ENCODE assay signal across 8 mouse cellular contexts in the genomic region with DNA sequence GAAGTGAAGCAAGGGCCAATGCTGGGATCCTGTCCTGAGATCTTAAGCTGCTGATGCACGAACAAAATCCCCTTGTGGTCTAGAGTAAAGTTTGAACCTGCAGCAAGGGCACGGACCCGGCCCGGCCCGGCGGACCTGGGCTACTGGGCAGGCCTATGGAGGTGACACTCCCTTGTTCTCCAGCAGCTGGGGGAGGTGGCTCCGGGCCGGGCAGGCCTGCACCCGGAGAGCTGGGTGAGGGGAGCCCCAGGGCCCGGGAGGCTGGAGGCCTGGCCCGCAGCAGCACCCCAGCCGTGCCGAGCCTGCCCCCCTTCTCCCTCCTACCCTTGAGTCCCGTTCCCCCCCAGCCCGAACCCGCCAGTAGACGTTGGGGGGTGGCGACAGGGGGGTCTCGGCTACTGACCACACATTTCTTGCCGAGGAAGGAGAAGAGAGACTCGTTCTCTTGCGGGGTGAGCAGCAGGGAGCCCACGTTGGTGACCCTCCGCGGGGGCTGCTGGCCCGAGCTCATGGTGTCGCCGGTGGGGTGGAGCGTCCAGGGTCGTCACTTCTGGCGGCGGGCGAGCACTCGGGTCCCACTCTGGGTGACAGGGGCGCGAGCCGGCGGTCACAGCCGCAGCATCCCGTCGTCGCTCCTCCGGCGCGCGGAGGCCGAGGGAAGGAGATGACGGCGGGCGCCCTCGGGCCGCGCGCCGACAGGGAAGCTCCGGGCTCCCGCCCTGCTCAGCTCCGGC. TPM values are rescaled to one million over a fixed set of nuclear protein-coding genes. Genes with fewer than 3 reads are reported as not detected.
DNase-seq lines count a peak whose midpoint lies in the region; ATAC-seq and TF ChIP-seq lines count a peak whose summit lies in the region.

No protein-coding gene starts in this region.

- H3K4me3 ChIP-seq in cerebellum, adult 2 months (replicated peaks; ENCODE audit: insufficient read depth, low read depth, low read length), result peak overlapping the region; percentile 60
- peak overlapping the region; percentile 96 for H3K4me3 ChIP-seq in hindbrain, embryonic 14.5 days (replicated peaks; ENCODE audit: low read length)
- peak overlapping the region; percentile 94 for H3K4me3 ChIP-seq in megakaryocyte, embryonic 14.5 days (replicated peaks)

- WGBS in cerebellum, adult 2 months, result under 1% methylated on average over 56 of the region's 58 CpGs
- WGBS in hindbrain, embryonic 14.5 days, result 0% methylated on average over 56 of the region's 58 CpGs

- H3K9ac ChIP-seq in hindbrain, embryonic 14.5 days, result peak overlapping the region; percentile 94

- no peak for TF ChIP-seq CTCF in cerebellum, adult 2 months (IDR thresholded peaks at IDR 0.05; ENCODE audit: borderline replicate concordance, insufficient read depth, low read depth, low read length)

- peak overlapping the region; percentile 70 for H3K27ac ChIP-seq in cerebellum, adult 2 months (ENCODE audit: insufficient read depth, low read length)
- H3K27ac ChIP-seq in hindbrain, embryonic 14.5 days, result peak overlapping the region; percentile 95

- TF ChIP-seq POLR2A in cerebellum, adult 2 months (IDR thresholded peaks at IDR 0.05; ENCODE audit: borderline replicate concordance, insufficient read depth, low read length), result no peak

- H3K4me1 ChIP-seq in cerebellum, adult 2 months (ENCODE audit: control insufficient read depth, insufficient read depth, low read length), result peaks cover 7% of the 10 kb centered on the region; the same call in 1 of the 2 replicates
- H3K4me1 ChIP-seq in hindbrain, embryonic 14.5 days (replicated peaks; ENCODE audit: control insufficient read depth, insufficient read depth, low read length), result peaks cover 21% of the 10 kb centered on the region
- H3K4me1 ChIP-seq in megakaryocyte, embryonic 14.5 days, result peaks cover 36% of the 10 kb centered on the region

- H3K36me3 ChIP-seq in hindbrain, embryonic 14.5 days (replicated peaks; ENCODE audit: control insufficient read depth, insufficient read depth), result no peaks in the 10 kb centered on the region
- peaks cover 14% of the 10 kb centered on the region for H3K36me3 ChIP-seq in megakaryocyte, embryonic 14.5 days (replicated peaks; ENCODE audit: low read length)

- peak; percentile 49 for ATAC-seq in hindbrain, embryonic 14.5 days (ENCODE audit: low FRiP score)

- H3K9me3 ChIP-seq in hindbrain, embryonic 14.5 days (ENCODE audit: control insufficient read depth, low read length), result no peaks in the 10 kb centered on the region
- H3K9me3 ChIP-seq in megakaryocyte, embryonic 14.5 days, result no peaks in the 10 kb centered on the region

- H3K4me2 ChIP-seq in hindbrain, embryonic 14.5 days (replicated peaks), result peak overlapping the region; percentile 95

- peak in 1 of 2 experiments; percentile 59 for DNase-seq in cerebellum, adult 2 months
- DNase-seq in cerebellum, adult 8-10 months, result no peak
- peak; percentile 34 for DNase-seq in c-Kit-positive CD71-positive TER-119-positive erythroid progenitor cells, embryonic 14.5 days (ENCODE audit: low spot score)
- DNase-seq in gastrocnemius, adult 18-20 months (ENCODE audit: low spot score), result peak; percentile 28
- DNase-seq in hindbrain, embryonic 14.5 days (ENCODE audit: low spot score), result peak; percentile 26
- peak; percentile 35 to 38 for DNase-seq in layer of hippocampus, postnatal 36 days
- DNase-seq in right cerebral cortex, postnatal 36 days (ENCODE audit: low spot score in 2 of 2), result peak; percentile 27 to 28

- H3K27me3 ChIP-seq in cerebellum, adult 2 months (ENCODE audit: control insufficient read depth, insufficient read depth, low read length), result no peaks in the 10 kb centered on the region
- no peaks in the 10 kb centered on the region for H3K27me3 ChIP-seq in hindbrain, embryonic 14.5 days (ENCODE audit: control insufficient read depth, insufficient read depth, low read length)
- no peaks in the 10 kb centered on the region for H3K27me3 ChIP-seq in megakaryocyte, embryonic 14.5 days (replicated peaks)

RNA-seq across cellular contexts. Expression of gene Wasl, which starts 0.5 kb away (rescaled TPM):
- polyA plus RNA-seq in cerebellum, adult 2 months (2012; rRNA removed), result 46.8 and 48.7 TPM in 2 replicates
- 10 to 100 TPM; 14.8 to 18.9 TPM for total RNA-seq in gastrocnemius, adult 18-20 months (2021)
- polyA plus RNA-seq in hindbrain, embryonic 14.5 days (2014; fragmentation: Nextera tagmentation; extraction: Ambion mirVana), result 47.0 and 48.4 TPM in 2 replicates
- total RNA-seq in layer of hippocampus, postnatal 36 days (2021), result 100 to 1,000 TPM; 147 to 150 TPM
- polyA plus RNA-seq in megakaryocyte, embryonic 14.5 days (2012; ENCODE audit: insufficient read depth, low replicate concordance), result 9.5 and 10.5 TPM in 2 replicates
